Mouse (Mus musculus) layer of hippocampus, postnatal 25 days (tissue): ENCODE data around the gene Phlpp1. TPM values are rescaled to one million over a fixed set of nuclear protein-coding genes. Genes with fewer than 3 reads are reported as not detected.

ENCODE experiments used
- DNase-seq, 2 experiments: peaks; one replicate each; pipeline ENCODE4 v3.0.0; 2022; ENCODE audit warnings: mixed read lengths in 2 of 2, low spot score in 1 of 2; ENCODE audit errors: extremely low spot score in 1 of 2
- total RNA-seq, 2 experiments: library from RNA; stranded (reverse); gene quantifications; 2 replicates each; pipeline ENCODE4 v1.2.3; 2021

The Phlpp1 gene
- total RNA-seq = 10 to 100 TPM; 78.6 to 80.8 TPM

GRCm38 (mm10) chr1:106171241-106172220 lies at the start of gene Phlpp1:
Gene Phlpp1, plus strand, starts transcription at chr1:106171752.
- peak; percentile 96 for DNase-seq

GRCm38 (mm10) chr1:106126601-106127000 lies 45.0 kb upstream of the Phlpp1 start:
- no peak for DNase-seq

GRCm38 (mm10) chr1:106131697-106132349 lies 39.7 kb upstream of the Phlpp1 start:
- DNase-seq = no peak

GRCm38 (mm10) chr1:106132350-106132700 lies 39.2 kb upstream of the Phlpp1 start:
- DNase-seq = no peak

GRCm38 (mm10) chr1:106138691-106139090 lies 32.9 kb upstream of the Phlpp1 start:
- no peak for DNase-seq

- no peak for DNase-seq
These were observed 32.4 kb upstream of the Phlpp1 start for GRCm38 (mm10) chr1:106139137-106139536.

GRCm38 (mm10) chr1:106142010-106142409 lies 29.5 kb upstream of the Phlpp1 start:
- DNase-seq = no peak

GRCm38 (mm10) chr1:106144534-106144933 lies 27.0 kb upstream of the Phlpp1 start:
- DNase-seq = no peak

GRCm38 (mm10) chr1:106145055-106145454 lies 26.5 kb upstream of the Phlpp1 start:
- DNase-seq = no peak

GRCm38 (mm10) chr1:106145565-106146190 lies 25.9 kb upstream of the Phlpp1 start:
- no peak for DNase-seq

- no peak for DNase-seq
These were observed 22.9 kb upstream of the Phlpp1 start for GRCm38 (mm10) chr1:106148386-106149380.

- no peak for DNase-seq
These were observed 19.7 kb upstream of the Phlpp1 start for GRCm38 (mm10) chr1:106151846-106152245.

- no peak for DNase-seq
These were observed 18.8 kb upstream of the Phlpp1 start for GRCm38 (mm10) chr1:106152742-106153141.

- no peak for DNase-seq
These were observed 17.0 kb upstream of the Phlpp1 start for GRCm38 (mm10) chr1:106154590-106154989.

- peak in 1 of 2 experiments; percentile 38 for DNase-seq
These were observed 16.4 kb upstream of the Phlpp1 start for GRCm38 (mm10) chr1:106155087-106155567.

GRCm38 (mm10) chr1:106155702-106156101 lies 15.8 kb upstream of the Phlpp1 start:
- DNase-seq = no peak

- no peak for DNase-seq
These were observed 13.5 kb upstream of the Phlpp1 start for GRCm38 (mm10) chr1:106157961-106158515.

GRCm38 (mm10) chr1:106159667-106160066 lies 11.9 kb upstream of the Phlpp1 start:
- DNase-seq = no peak

GRCm38 (mm10) chr1:106160916-106161315 lies 10.6 kb upstream of the Phlpp1 start:
- no peak for DNase-seq
